ENCODE assay signal across 10 mouse cellular contexts in genomic region chr2:157063241-157063700, GRCm38 (mm10). TPM values are rescaled to one million over a fixed set of nuclear protein-coding genes. Genes with fewer than 3 reads are reported as not detected.
A peak's percentile ranks its signal among the peaks of the same experiment; 100 is the strongest.
DNase-seq lines count a peak whose midpoint lies in the region; ATAC-seq lines count a peak whose summit lies in the region.
"Had no signal": no experiment of that assay in that cellular context is flagged by ENCODE, and none has a peak within 500 bp of the region (broad histone marks: within the 10 kb centered on the region; RNA-seq: fewer than 3 reads in every experiment).

No protein-coding gene starts in this region.

- no peak overlapping the region for H3K4me3 ChIP-seq in embryonic facial prominence, embryonic 13.5 days
- H3K4me3 ChIP-seq in embryonic facial prominence, embryonic 10.5 days: no peak overlapping the region
- H3K4me3 ChIP-seq in liver, embryonic 15.5 days (replicated peaks): no peak overlapping the region
- H3K4me3 ChIP-seq in liver, embryonic 12.5 days: no peak overlapping the region
- H3K4me3 ChIP-seq in embryonic facial prominence, embryonic 15.5 days (replicated peaks): no peak overlapping the region
- H3K4me3 ChIP-seq in macrophage (ENCODE audit: inconsistent target): no peak overlapping the region
- H3K4me3 ChIP-seq in midbrain, embryonic 14.5 days (replicated peaks; ENCODE audit: low read depth, low read length): no peak overlapping the region

- ATAC-seq in embryonic facial prominence, embryonic 13.5 days (ENCODE audit: insufficient number of reproducible peaks, insufficient read depth, low FRiP score, low TSS enrichment, low read depth): no peak
- ATAC-seq in liver, embryonic 15.5 days (ENCODE audit: insufficient read depth): 0 out of 2 replicates have a peak, but pooled peaks have one; percentile 30
- ATAC-seq in liver, embryonic 12.5 days: no peak
- ATAC-seq in embryonic facial prominence, embryonic 15.5 days (ENCODE audit: insufficient number of reproducible peaks, low FRiP score, low TSS enrichment, low read depth): no peak
- ATAC-seq in midbrain, embryonic 14.5 days (ENCODE audit: low FRiP score, low TSS enrichment): no peak

- 70% methylated on average over 4 of the region's 4 CpGs for WGBS in embryonic facial prominence, embryonic 13.5 days
- WGBS in embryonic facial prominence, embryonic 10.5 days: 74% methylated on average over 4 of the region's 4 CpGs
- 22% methylated on average over 4 of the region's 4 CpGs for WGBS in liver, embryonic 15.5 days (ENCODE audit: insufficient replicate concordance)
- 29% methylated on average over 4 of the region's 4 CpGs for WGBS in liver, embryonic 12.5 days (ENCODE audit: insufficient replicate concordance)
- 54% methylated on average over 4 of the region's 4 CpGs for WGBS in embryonic facial prominence, embryonic 15.5 days
- 7% methylated on average over 4 of the region's 4 CpGs for WGBS in macrophage (ENCODE audit: missing documents)
- 78% methylated on average over 4 of the region's 4 CpGs for WGBS in midbrain, embryonic 14.5 days

- H3K79me2 ChIP-seq in macrophage (ENCODE audit: inconsistent target): peaks cover 90% of the 10 kb centered on the region

- DNase-seq in embryonic facial prominence, embryonic 10.5 days (ENCODE audit: low spot score): no peak
- no peak for DNase-seq in yolk sac, embryonic 10.5 days (ENCODE audit: low spot score)
- DNase-seq in midbrain, embryonic 14.5 days: no peak

- no peak overlapping the region for H3K4me2 ChIP-seq in embryonic facial prominence, embryonic 13.5 days
- H3K4me2 ChIP-seq in liver, embryonic 15.5 days: no peak overlapping the region
- H3K4me2 ChIP-seq in liver, embryonic 12.5 days: no peak overlapping the region
- no peak overlapping the region for H3K4me2 ChIP-seq in embryonic facial prominence, embryonic 15.5 days (replicated peaks)
- no peak overlapping the region for H3K4me2 ChIP-seq in midbrain, embryonic 14.5 days (ENCODE audit: low read length)

- H3K27me3 ChIP-seq in embryonic facial prominence, embryonic 13.5 days: no peaks in the 10 kb centered on the region
- H3K27me3 ChIP-seq in embryonic facial prominence, embryonic 10.5 days (replicated peaks; ENCODE audit: low read depth, poor library complexity, severe bottlenecking): no peaks in the 10 kb centered on the region
- no peaks in the 10 kb centered on the region for H3K27me3 ChIP-seq in liver, embryonic 15.5 days
- no peaks in the 10 kb centered on the region for H3K27me3 ChIP-seq in liver, embryonic 12.5 days (replicated peaks)
- no peaks in the 10 kb centered on the region for H3K27me3 ChIP-seq in embryonic facial prominence, embryonic 15.5 days
- H3K27me3 ChIP-seq in midbrain, embryonic 14.5 days (ENCODE audit: control insufficient read depth, insufficient read depth, low read length): no peaks in the 10 kb centered on the region

- no peaks in the 10 kb centered on the region for H3K9me3 ChIP-seq in embryonic facial prominence, embryonic 13.5 days
- H3K9me3 ChIP-seq in embryonic facial prominence, embryonic 10.5 days: no peaks in the 10 kb centered on the region
- H3K9me3 ChIP-seq in liver, embryonic 15.5 days (replicated peaks): no peaks in the 10 kb centered on the region
- H3K9me3 ChIP-seq in liver, embryonic 12.5 days (replicated peaks): no peaks in the 10 kb centered on the region
- H3K9me3 ChIP-seq in embryonic facial prominence, embryonic 15.5 days (replicated peaks): no peaks in the 10 kb centered on the region
- H3K9me3 ChIP-seq in midbrain, embryonic 14.5 days (ENCODE audit: control insufficient read depth, low read length): no peaks in the 10 kb centered on the region

- peak overlapping the region; percentile 34 for H3K27ac ChIP-seq in embryonic facial prominence, embryonic 13.5 days
- no peak overlapping the region for H3K27ac ChIP-seq in embryonic facial prominence, embryonic 10.5 days (replicated peaks)
- no peak overlapping the region for H3K27ac ChIP-seq in liver, embryonic 15.5 days (replicated peaks)
- H3K27ac ChIP-seq in liver, embryonic 12.5 days: no peak overlapping the region
- peak overlapping the region; percentile 39; the same call in 1 of the 2 replicates for H3K27ac ChIP-seq in embryonic facial prominence, embryonic 15.5 days (replicated peaks)
- H3K27ac ChIP-seq in macrophage: peak overlapping the region; percentile 92
- H3K27ac ChIP-seq in midbrain, embryonic 14.5 days (replicated peaks; ENCODE audit: low read depth, low read length): no peak overlapping the region

- H3K4me1 ChIP-seq in embryonic facial prominence, embryonic 13.5 days: peaks cover 58% of the 10 kb centered on the region
- H3K4me1 ChIP-seq in embryonic facial prominence, embryonic 10.5 days: peaks cover 75% of the 10 kb centered on the region
- peaks cover 27% of the 10 kb centered on the region for H3K4me1 ChIP-seq in liver, embryonic 15.5 days (replicated peaks)
- H3K4me1 ChIP-seq in liver, embryonic 12.5 days: peaks cover 42% of the 10 kb centered on the region
- H3K4me1 ChIP-seq in embryonic facial prominence, embryonic 15.5 days: peaks cover 72% of the 10 kb centered on the region
- peaks cover 35% of the 10 kb centered on the region for H3K4me1 ChIP-seq in midbrain, embryonic 14.5 days (ENCODE audit: control insufficient read depth, insufficient read depth, low read length)

- H3K9ac ChIP-seq in embryonic facial prominence, embryonic 13.5 days: no peak overlapping the region
- H3K9ac ChIP-seq in liver, embryonic 15.5 days: no peak overlapping the region
- H3K9ac ChIP-seq in liver, embryonic 12.5 days: no peak overlapping the region
- H3K9ac ChIP-seq in embryonic facial prominence, embryonic 15.5 days: no peak overlapping the region
- H3K9ac ChIP-seq in midbrain, embryonic 14.5 days (replicated peaks; ENCODE audit: low read length): no peak overlapping the region; the same call in 1 of the 2 replicates

- peaks cover 24% of the 10 kb centered on the region for H3K36me3 ChIP-seq in embryonic facial prominence, embryonic 13.5 days
- peaks cover 80% of the 10 kb centered on the region for H3K36me3 ChIP-seq in embryonic facial prominence, embryonic 10.5 days (replicated peaks)
- no peaks in the 10 kb centered on the region for H3K36me3 ChIP-seq in liver, embryonic 15.5 days (replicated peaks)
- H3K36me3 ChIP-seq in liver, embryonic 12.5 days: peaks cover 6% of the 10 kb centered on the region; the same call in 1 of the 2 replicates
- H3K36me3 ChIP-seq in embryonic facial prominence, embryonic 15.5 days: peaks cover 11% of the 10 kb centered on the region
- H3K36me3 ChIP-seq in macrophage (ENCODE audit: inconsistent target): peaks cover 8% of the 10 kb centered on the region; the same call in 1 of the 2 replicates
- H3K36me3 ChIP-seq in midbrain, embryonic 14.5 days (ENCODE audit: control insufficient read depth, insufficient read depth, low read length): peaks cover 26% of the 10 kb centered on the region

RNA-seq across cellular contexts. Expression of gene Soga1, which starts 15.8 kb away (rescaled TPM):
- 4.6 and 7.1 TPM in 2 replicates for polyA plus RNA-seq in embryonic facial prominence, embryonic 13.5 days (2015; fragmentation: Nextera tagmentation; extraction: Ambion mirVana)
- 4.5 and 4.7 TPM in 2 replicates for polyA plus RNA-seq in embryonic facial prominence, embryonic 10.5 days (2016; fragmentation: Nextera tagmentation; extraction: Ambion mirVana)
- polyA plus RNA-seq in liver, embryonic 15.5 days (2015; fragmentation: Nextera tagmentation; extraction: Ambion mirVana): 1.4 and 1.7 TPM in 2 replicates
- 3.4 TPM in 2 replicates for polyA plus RNA-seq in liver, embryonic 12.5 days (2016; fragmentation: Nextera tagmentation; extraction: Ambion mirVana)
- 3.5 and 4.4 TPM in 2 replicates for polyA plus RNA-seq in embryonic facial prominence, embryonic 15.5 days (2015; fragmentation: Nextera tagmentation; extraction: Ambion mirVana)
- total RNA-seq in macrophage (2018; cell fraction: chromatin; rRNA removed): 100 to 1,000 TPM in 1 of 26 experiments, 10 to 100 TPM in 25; 12.2 to 152 (median 35.2) TPM
- total RNA-seq in macrophage (2018; cell fraction: cytosol; rRNA removed): 10 to 100 TPM in 14 of 26 experiments, 1 to 10 TPM in 12; 5.1 to 30.7 (median 12.8) TPM
- 10 to 100 TPM in 25 of 26 experiments, 1 to 10 TPM in 1; 10.0 to 61.1 (median 26.6) TPM for total RNA-seq in macrophage (2018; cell fraction: nucleus; rRNA removed)
- polyA plus RNA-seq in macrophage (2018): 8.1 to 15.4 TPM (median 10.2 TPM) in 3 replicates
- 12.0 and 13.1 TPM in 2 replicates for polyA plus RNA-seq in midbrain, embryonic 14.5 days (2014; fragmentation: Nextera tagmentation; extraction: Ambion mirVana)

RNA-seq across cellular contexts. Expression of gene Tldc2, which starts 23.6 kb away (rescaled TPM):
- not detected in 2 replicates for polyA plus RNA-seq in embryonic facial prominence, embryonic 13.5 days (2015; fragmentation: Nextera tagmentation; extraction: Ambion mirVana)
- polyA plus RNA-seq in embryonic facial prominence, embryonic 10.5 days (2016; fragmentation: Nextera tagmentation; extraction: Ambion mirVana): not detected in 2 replicates
- not detected in 2 replicates for polyA plus RNA-seq in liver, embryonic 15.5 days (2015; fragmentation: Nextera tagmentation; extraction: Ambion mirVana)
- polyA plus RNA-seq in liver, embryonic 12.5 days (2016; fragmentation: Nextera tagmentation; extraction: Ambion mirVana): 0.29 TPM in 1 of 2 replicates, not detected in the other
- not detected in 2 replicates for polyA plus RNA-seq in embryonic facial prominence, embryonic 15.5 days (2015; fragmentation: Nextera tagmentation; extraction: Ambion mirVana)
- 1 to 10 TPM in 2 of 26 experiments, not detected in 24; 1.6 to 2.6 TPM for total RNA-seq in macrophage (2018; cell fraction: chromatin; rRNA removed)
- not detected for total RNA-seq in macrophage (2018; cell fraction: cytosol; rRNA removed)
- not detected for total RNA-seq in macrophage (2018; cell fraction: nucleus; rRNA removed)
- not detected in 3 replicates for polyA plus RNA-seq in macrophage (2018)
- not detected in 2 replicates for polyA plus RNA-seq in midbrain, embryonic 14.5 days (2014; fragmentation: Nextera tagmentation; extraction: Ambion mirVana)
- total RNA-seq: layer of hippocampus, postnatal 14 days had no signal
- polyA plus RNA-seq: embryonic facial prominence, embryonic 14.5 days had no signal

RNA-seq across cellular contexts. Expression of gene Dsn1, which starts 56.3 kb away (rescaled TPM):
- 39.4 and 40.1 TPM in 2 replicates for polyA plus RNA-seq in embryonic facial prominence, embryonic 13.5 days (2015; fragmentation: Nextera tagmentation; extraction: Ambion mirVana)
- 51.7 and 53.8 TPM in 2 replicates for polyA plus RNA-seq in embryonic facial prominence, embryonic 10.5 days (2016; fragmentation: Nextera tagmentation; extraction: Ambion mirVana)
- polyA plus RNA-seq in liver, embryonic 15.5 days (2015; fragmentation: Nextera tagmentation; extraction: Ambion mirVana): 28.9 and 29.5 TPM in 2 replicates
- polyA plus RNA-seq in liver, embryonic 12.5 days (2016; fragmentation: Nextera tagmentation; extraction: Ambion mirVana): 38.7 TPM in 2 replicates
- polyA plus RNA-seq in embryonic facial prominence, embryonic 15.5 days (2015; fragmentation: Nextera tagmentation; extraction: Ambion mirVana): 27.5 and 28.2 TPM in 2 replicates
- total RNA-seq in macrophage (2018; cell fraction: chromatin; rRNA removed): 10 to 100 TPM in 24 of 26 experiments, 1 to 10 TPM in 2; 5.8 to 34.3 (median 15.2) TPM
- total RNA-seq in macrophage (2018; cell fraction: cytosol; rRNA removed): 1 to 10 TPM; 1.7 to 4.8 (median 2.9) TPM
- 10 to 100 TPM in 14 of 26 experiments, 1 to 10 TPM in 12; 3.4 to 35.9 (median 10.1) TPM for total RNA-seq in macrophage (2018; cell fraction: nucleus; rRNA removed)
- 3.3 to 6.5 TPM (median 3.4 TPM) in 3 replicates for polyA plus RNA-seq in macrophage (2018)
- polyA plus RNA-seq in midbrain, embryonic 14.5 days (2014; fragmentation: Nextera tagmentation; extraction: Ambion mirVana): 7.6 and 13.7 TPM in 2 replicates

Comparison
In these comparisons a context has a peak if more than half of its experiments do, and no peak if none do; other contexts are left out.
1. H3K27ac ChIP-seq: peak in embryonic facial prominence, embryonic 13.5 days (single experiment), embryonic facial prominence, embryonic 15.5 days (single experiment) and macrophage (single experiment); none in embryonic facial prominence, embryonic 10.5 days (single experiment), liver, embryonic 15.5 days (single experiment), liver, embryonic 12.5 days (single experiment) and midbrain, embryonic 14.5 days (single experiment).